Mouse (Mus musculus): ENCODE measurements around the gene Magix. TPM values are rescaled to one million over a fixed set of nuclear protein-coding genes. Genes with fewer than 3 reads are reported as not detected.
A peak's percentile ranks its signal among the peaks of the same experiment; 100 is the strongest.

The Magix gene
- polyA plus RNA-seq, 1 experiment from 2014 or later, result 0.13 TPM

- no peak overlapping the region for H3K9ac ChIP-seq (ENCODE audit: low read length)
- no peaks in the 10 kb centered on the region for H3K36me3 ChIP-seq (ENCODE audit: control insufficient read depth, insufficient read depth, low read length)
- DNase-seq (ENCODE audit: low spot score) (no peak), ATAC-seq (no peak)
- no peaks in the 10 kb centered on the region for H3K4me1 ChIP-seq (ENCODE audit: control insufficient read depth, insufficient read depth, low read length)
- no peak overlapping the region for H3K27ac ChIP-seq (ENCODE audit: low read depth, low read length)
- no peaks in the 10 kb centered on the region for H3K27me3 ChIP-seq (replicated peaks; ENCODE audit: control insufficient read depth, insufficient read depth, low read length)
- no peaks in the 10 kb centered on the region for H3K9me3 ChIP-seq (replicated peaks; ENCODE audit: control insufficient read depth, low read length)
- no peak overlapping the region for H3K4me3 ChIP-seq (ENCODE audit: low read depth, low read length)
- no peak overlapping the region for H3K4me2 ChIP-seq (ENCODE audit: low read length)
- 96% methylated on average over 2 of the region's 2 CpGs for WGBS
Measured at GRCm38 (mm10) chrX:7688321-7688720, 7.3 kb upstream of the Magix start.

DNA sequence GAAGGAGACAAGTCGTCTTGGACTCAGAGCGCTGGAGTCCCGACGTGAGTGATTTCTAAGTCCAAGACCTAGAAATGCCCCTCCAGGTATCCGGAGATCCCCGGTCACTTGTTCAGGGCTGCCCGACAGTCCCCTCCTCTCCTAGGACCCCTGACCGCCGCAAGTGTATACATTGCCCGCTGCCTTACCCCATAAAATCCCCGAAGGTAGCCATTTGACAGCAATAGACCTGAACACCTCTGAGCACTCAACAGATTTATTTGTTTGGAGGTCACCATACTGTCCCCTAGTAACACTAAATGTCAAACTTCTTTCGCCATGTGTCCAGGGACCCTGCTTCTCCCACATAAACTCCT is 1.0 kb downstream of the Magix start:
- H3K4me2 ChIP-seq (ENCODE audit: low read length), result peak overlapping the region; percentile 45
- no peaks in the 10 kb centered on the region for H3K27me3 ChIP-seq (replicated peaks; ENCODE audit: control insufficient read depth, insufficient read depth, low read length)
- H3K9ac ChIP-seq (ENCODE audit: low read length), result 0 out of 2 replicates have a peak overlapping the region, but pooled peaks have one; percentile 21
- no peaks in the 10 kb centered on the region for H3K4me1 ChIP-seq (ENCODE audit: control insufficient read depth, insufficient read depth, low read length)
- H3K36me3 ChIP-seq (ENCODE audit: control insufficient read depth, insufficient read depth, low read length), result no peaks in the 10 kb centered on the region
- DNase-seq (ENCODE audit: low spot score) (no peak), ATAC-seq (no peak)
- no peaks in the 10 kb centered on the region for H3K9me3 ChIP-seq (replicated peaks; ENCODE audit: control insufficient read depth, low read length)
- H3K4me3 ChIP-seq (ENCODE audit: low read depth, low read length), result peak overlapping the region; percentile 13; the same call in 1 of the 2 replicates
- no peak overlapping the region for H3K27ac ChIP-seq (ENCODE audit: low read depth, low read length)
- WGBS, result 35% methylated on average over 12 of the region's 12 CpGs

DNA sequence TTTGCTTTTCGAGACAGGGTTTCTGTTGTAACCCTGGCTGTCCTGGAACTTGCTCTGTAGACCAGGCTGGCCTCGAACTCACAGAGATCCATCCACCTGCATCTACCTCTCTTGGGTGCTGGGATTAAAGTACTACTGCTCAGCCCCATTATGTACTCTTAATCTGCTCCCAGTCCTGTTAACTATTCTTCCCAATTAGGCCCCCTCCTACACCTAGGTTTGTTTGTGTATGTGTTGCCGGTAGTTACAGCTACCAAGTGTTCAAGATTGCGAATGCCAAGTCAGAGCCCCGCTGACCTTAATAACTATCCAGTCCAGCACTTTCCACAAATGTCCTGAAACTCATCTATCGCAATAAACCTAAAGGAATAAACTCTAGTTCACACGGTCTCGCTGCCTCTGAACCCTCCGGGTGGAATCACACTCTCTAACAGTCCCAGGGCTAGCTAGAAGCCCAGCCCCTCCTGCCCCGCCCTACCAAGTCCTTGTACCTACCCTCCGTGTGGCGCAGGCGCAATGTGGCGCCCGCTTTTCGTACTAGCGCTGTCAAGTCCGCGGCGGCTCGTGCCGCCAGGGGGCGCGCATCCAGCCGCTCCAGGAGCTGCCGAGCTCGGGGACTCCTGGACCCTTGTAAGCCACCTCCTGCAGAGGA is 1.5 kb downstream of the Magix start:
- 28% methylated on average over 27 of the region's 27 CpGs for WGBS
- ATAC-seq (peak; percentile 96), DNase-seq (ENCODE audit: low spot score) (peak; percentile 90)
- Histone ChIP-seq H3K9ac (ENCODE audit: low read length) (0 out of 2 replicates have a peak overlapping the region, but pooled peaks have one; percentile 21), H3K9me3 (replicated peaks; ENCODE audit: control insufficient read depth, low read length) (no peaks in the 10 kb centered on the region), H3K27ac (ENCODE audit: low read depth, low read length) (no peak overlapping the region), H3K36me3 (ENCODE audit: control insufficient read depth, insufficient read depth, low read length) (no peaks in the 10 kb centered on the region), H3K4me3 (ENCODE audit: low read depth, low read length) (peak overlapping the region; percentile 13; the same call in 1 of the 2 replicates), H3K4me2 (ENCODE audit: low read length) (peak overlapping the region; percentile 45), H3K4me1 (ENCODE audit: control insufficient read depth, insufficient read depth, low read length) (no peaks in the 10 kb centered on the region), H3K27me3 (replicated peaks; ENCODE audit: control insufficient read depth, insufficient read depth, low read length) (no peaks in the 10 kb centered on the region)

GRCm38 (mm10) chrX:7678986-7679385 is 2.1 kb downstream of the Magix start:
- H3K36me3 ChIP-seq (ENCODE audit: control insufficient read depth, insufficient read depth, low read length), result no peaks in the 10 kb centered on the region
- no peak overlapping the region for H3K4me3 ChIP-seq (ENCODE audit: low read depth, low read length)
- WGBS, result 56% methylated on average over 3 of the region's 3 CpGs
- DNase-seq (ENCODE audit: low spot score) (no peak), ATAC-seq (no peak)
- H3K9ac ChIP-seq (ENCODE audit: low read length), result no peak overlapping the region
- H3K9me3 ChIP-seq (replicated peaks; ENCODE audit: control insufficient read depth, low read length), result no peaks in the 10 kb centered on the region
- H3K27me3 ChIP-seq (replicated peaks; ENCODE audit: control insufficient read depth, insufficient read depth, low read length), result no peaks in the 10 kb centered on the region
- H3K4me1 ChIP-seq (ENCODE audit: control insufficient read depth, insufficient read depth, low read length), result no peaks in the 10 kb centered on the region
- H3K27ac ChIP-seq (ENCODE audit: low read depth, low read length), result no peak overlapping the region
- no peak overlapping the region for H3K4me2 ChIP-seq (ENCODE audit: low read length)

GRCm38 (mm10) chrX:7675001-7675380 is 6.1 kb downstream of the Magix start:
- WGBS, result 44% methylated on average over 10 of the region's 10 CpGs
- no peaks in the 10 kb centered on the region for H3K36me3 ChIP-seq (ENCODE audit: control insufficient read depth, insufficient read depth, low read length)
- H3K4me1 ChIP-seq (ENCODE audit: control insufficient read depth, insufficient read depth, low read length), result no peaks in the 10 kb centered on the region
- H3K9ac ChIP-seq (ENCODE audit: low read length), result no peak overlapping the region
- ATAC-seq (no peak), DNase-seq (ENCODE audit: low spot score) (no peak)
- H3K4me2 ChIP-seq (ENCODE audit: low read length), result peak overlapping the region; percentile 37
- H3K27me3 ChIP-seq (replicated peaks; ENCODE audit: control insufficient read depth, insufficient read depth, low read length), result no peaks in the 10 kb centered on the region
- peak overlapping the region; percentile 15; the same call in 1 of the 2 replicates for H3K4me3 ChIP-seq (ENCODE audit: low read depth, low read length)
- no peaks in the 10 kb centered on the region for H3K9me3 ChIP-seq (replicated peaks; ENCODE audit: control insufficient read depth, low read length)
- H3K27ac ChIP-seq (ENCODE audit: low read depth, low read length), result no peak overlapping the region

DNA sequence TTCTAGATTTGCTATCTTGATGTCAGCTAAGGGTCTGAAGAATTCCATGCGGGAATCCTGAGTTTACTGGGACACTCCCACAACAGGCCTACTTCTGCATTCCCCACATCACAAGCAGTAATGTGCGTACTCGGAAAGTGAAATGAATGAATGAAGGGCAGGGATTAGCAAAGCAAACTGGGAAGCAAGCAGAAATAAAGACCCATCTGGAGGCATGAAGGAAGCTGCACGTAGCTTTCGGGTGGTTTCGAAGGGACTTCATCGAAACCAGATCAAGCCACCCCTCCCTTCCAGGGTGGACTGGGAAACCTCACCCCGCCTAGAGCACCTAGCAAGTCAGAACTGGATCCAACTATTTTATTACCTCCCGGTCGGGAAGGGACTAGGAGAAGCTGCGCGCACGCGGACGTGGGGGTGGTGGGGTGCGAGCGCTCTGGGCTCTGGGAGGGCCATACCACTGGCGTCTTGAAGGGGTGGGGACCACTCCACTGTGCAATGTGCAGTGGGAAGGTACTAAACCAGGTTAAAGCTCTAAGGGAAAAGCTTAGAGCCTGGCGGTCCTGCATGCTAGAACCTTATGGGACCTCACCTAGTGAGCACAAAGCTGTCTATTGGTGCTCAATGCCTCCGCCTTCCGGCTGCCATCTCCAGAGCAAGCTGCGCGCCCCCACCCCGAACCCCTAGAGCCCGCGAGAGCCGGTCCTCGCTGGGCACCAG is 6.6 kb downstream of the Magix start:
- Histone ChIP-seq H3K27ac (ENCODE audit: low read depth, low read length) (no peak overlapping the region), H3K36me3 (ENCODE audit: control insufficient read depth, insufficient read depth, low read length) (no peaks in the 10 kb centered on the region), H3K4me2 (ENCODE audit: low read length) (peak overlapping the region; percentile 37), H3K4me1 (ENCODE audit: control insufficient read depth, insufficient read depth, low read length) (no peaks in the 10 kb centered on the region), H3K9me3 (replicated peaks; ENCODE audit: control insufficient read depth, low read length) (no peaks in the 10 kb centered on the region), H3K9ac (ENCODE audit: low read length) (peak overlapping the region; percentile 5; the same call in 1 of the 2 replicates), H3K4me3 (ENCODE audit: low read depth, low read length) (peak overlapping the region; percentile 15; the same call in 1 of the 2 replicates), H3K27me3 (replicated peaks; ENCODE audit: control insufficient read depth, insufficient read depth, low read length) (no peaks in the 10 kb centered on the region)
- no peak for DNase-seq (ENCODE audit: low spot score)
- no peak; the same call in 1 of the 2 replicates for ATAC-seq
- WGBS, result 43% methylated on average over 28 of the region's 28 CpGs

- H3K4me1 ChIP-seq (ENCODE audit: control insufficient read depth, insufficient read depth, low read length), result no peaks in the 10 kb centered on the region
- no peak overlapping the region for H3K4me3 ChIP-seq (ENCODE audit: low read depth, low read length)
- no peaks in the 10 kb centered on the region for H3K27me3 ChIP-seq (replicated peaks; ENCODE audit: control insufficient read depth, insufficient read depth, low read length)
- H3K9me3 ChIP-seq (replicated peaks; ENCODE audit: control insufficient read depth, low read length), result no peaks in the 10 kb centered on the region
- no peak for DNase-seq (ENCODE audit: low spot score)
- 51% methylated on average over 12 of the region's 12 CpGs for whole genome bisulfite sequencing
- H3K9ac ChIP-seq (ENCODE audit: low read length), result no peak overlapping the region
- no peak overlapping the region for H3K27ac ChIP-seq (ENCODE audit: low read depth, low read length)
- no peak for ATAC-seq
- H3K36me3 ChIP-seq (ENCODE audit: control insufficient read depth, insufficient read depth, low read length), result peaks cover 1% of the 10 kb centered on the region; the same call in 1 of the 2 replicates
- H3K4me2 ChIP-seq (ENCODE audit: low read length), result no peak overlapping the region
Measured at GRCm38 (mm10) chrX:7673578-7674281, 7.3 kb downstream of the Magix start.

DNA sequence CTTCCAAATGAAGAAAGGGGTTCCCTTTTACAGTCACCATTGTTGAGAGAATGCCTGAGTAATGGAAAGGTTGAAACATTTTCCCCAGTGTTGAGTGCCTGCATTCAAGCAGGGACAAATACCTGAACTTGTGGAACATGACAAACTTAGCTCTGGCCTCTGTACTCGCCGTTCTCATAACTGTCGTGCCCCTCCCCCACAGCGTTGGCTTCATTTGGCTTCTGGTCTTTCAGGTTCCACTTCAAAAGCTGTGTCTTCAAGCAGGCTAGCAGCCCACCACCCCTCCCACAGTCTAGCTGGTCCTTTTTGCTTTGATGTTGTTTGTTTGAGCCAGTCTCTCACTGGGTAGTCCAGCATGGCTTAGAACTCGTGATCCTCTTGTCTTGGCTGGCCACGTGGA is 8.3 kb downstream of the Magix start:
- Histone ChIP-seq H3K4me3 (ENCODE audit: low read depth, low read length) (no peak overlapping the region), H3K4me2 (ENCODE audit: low read length) (no peak overlapping the region), H3K36me3 (ENCODE audit: control insufficient read depth, insufficient read depth, low read length) (peaks cover 3% of the 10 kb centered on the region; the same call in 1 of the 2 replicates), H3K27me3 (replicated peaks; ENCODE audit: control insufficient read depth, insufficient read depth, low read length) (no peaks in the 10 kb centered on the region), H3K4me1 (ENCODE audit: control insufficient read depth, insufficient read depth, low read length) (no peaks in the 10 kb centered on the region), H3K27ac (ENCODE audit: low read depth, low read length) (no peak overlapping the region), H3K9ac (ENCODE audit: low read length) (no peak overlapping the region), H3K9me3 (replicated peaks; ENCODE audit: control insufficient read depth, low read length) (no peaks in the 10 kb centered on the region)
- ATAC-seq, result no peak
- DNase-seq (ENCODE audit: low spot score), result no peak
- WGBS, result 60% methylated on average over 6 of the region's 6 CpGs

Data from forebrain, embryonic 14.5 days (tissue).